In genomic region chr10:81429092-81429491, GRCm38 (mm10) we compare ENCODE assay signal across 8 mouse cellular contexts. TPM values are rescaled to one million over a fixed set of nuclear protein-coding genes. Genes with fewer than 3 reads are reported as not detected.
DNase-seq lines count a peak whose midpoint lies in the region; ATAC-seq and TF ChIP-seq lines count a peak whose summit lies in the region.

No protein-coding gene starts in this region.

- DNase-seq in adrenal gland, postnatal 25 days, result peak; percentile 1
- DNase-seq in adrenal gland, postnatal 10 days, result no peak
- DNase-seq in ovary, postnatal 10 days (ENCODE audit: low spot score), result peak; percentile 1
- DNase-seq in ovary, postnatal 14 days (ENCODE audit: low spot score), result no peak
- DNase-seq in kidney, postnatal 4 days, result peak; percentile 3 to 10
- DNase-seq in midbrain, postnatal 0 days (ENCODE audit: low spot score), result no peak
- no peak for DNase-seq in retina, embryonic 14.5 days (ENCODE audit: low spot score)

- H3K36me3 ChIP-seq in forebrain, embryonic 15.5 days, result no peaks in the 10 kb centered on the region
- H3K36me3 ChIP-seq in midbrain, postnatal 0 days (ENCODE audit: insufficient read depth, low read length), result no peaks in the 10 kb centered on the region

- H3K9ac ChIP-seq in forebrain, embryonic 15.5 days (replicated peaks), result 0 out of 2 replicates have a peak overlapping the region, but pooled peaks have one; percentile 81
- H3K9ac ChIP-seq in midbrain, postnatal 0 days (replicated peaks; ENCODE audit: low read length, poor library complexity, severe bottlenecking), result no peak overlapping the region

- H3K4me1 ChIP-seq in forebrain, embryonic 15.5 days, result peaks cover 66% of the 10 kb centered on the region
- H3K4me1 ChIP-seq in midbrain, postnatal 0 days (ENCODE audit: insufficient read depth, low read length), result peaks cover 26% of the 10 kb centered on the region; the same call in 1 of the 2 replicates

- peak overlapping the region; percentile 74 for H3K4me2 ChIP-seq in forebrain, embryonic 15.5 days (replicated peaks)
- H3K4me2 ChIP-seq in midbrain, postnatal 0 days (ENCODE audit: low read depth, low read length, poor library complexity, severe bottlenecking), result peak overlapping the region; percentile 91

- WGBS in forebrain, embryonic 15.5 days, result 27% methylated on average over 2 of the region's 2 CpGs
- 29% methylated on average over 2 of the region's 2 CpGs for WGBS in midbrain, postnatal 0 days

- no peaks in the 10 kb centered on the region for H3K9me3 ChIP-seq in forebrain, embryonic 15.5 days
- no peaks in the 10 kb centered on the region for H3K9me3 ChIP-seq in midbrain, postnatal 0 days (ENCODE audit: low read length)

- no peak for TF ChIP-seq CTCF in midbrain, postnatal 0 days (IDR thresholded peaks at IDR 0.05)

- ATAC-seq in forebrain, embryonic 15.5 days (replicated peaks), result no peak
- ATAC-seq in midbrain, postnatal 0 days (ENCODE audit: low FRiP score), result no peak

- H3K4me3 ChIP-seq in forebrain, embryonic 15.5 days, result peak overlapping the region; percentile 86
- peak overlapping the region; percentile 82; the same call in 1 of the 2 replicates for H3K4me3 ChIP-seq in midbrain, postnatal 0 days (ENCODE audit: low read depth, low read length)

- peaks cover 7% of the 10 kb centered on the region; the same call in 1 of the 2 replicates for H3K27me3 ChIP-seq in forebrain, embryonic 15.5 days
- H3K27me3 ChIP-seq in midbrain, postnatal 0 days (ENCODE audit: insufficient read depth, low read length), result no peaks in the 10 kb centered on the region

- H3K27ac ChIP-seq in forebrain, embryonic 15.5 days (replicated peaks), result 0 out of 2 replicates have a peak overlapping the region, but pooled peaks have one; percentile 94
- H3K27ac ChIP-seq in midbrain, postnatal 0 days (ENCODE audit: low read depth, low read length), result no peak overlapping the region; the same call in 1 of the 2 replicates

RNA-seq across cellular contexts. Expression of gene Nfic, which starts 26.3 kb away (rescaled TPM):
- 100 and 129 TPM in 2 replicates for total RNA-seq in adrenal gland, postnatal 25 days (2021)
- 100 to 1,000 TPM in 1 of 2 experiments, 10 to 100 TPM in 1; 99.9 to 129 TPM for total RNA-seq in adrenal gland, postnatal 10 days (2021)
- polyA plus RNA-seq in forebrain, embryonic 15.5 days (2015; fragmentation: Nextera tagmentation; extraction: Ambion mirVana), result 24.2 and 29.4 TPM in 2 replicates
- 16.2 and 17.4 TPM in 2 replicates for total RNA-seq in midbrain, postnatal 0 days (2014; rRNA removed)
- polyA plus RNA-seq in midbrain, postnatal 0 days (2015; fragmentation: Nextera tagmentation; extraction: Ambion mirVana), result 19.1 and 21.3 TPM in 2 replicates

RNA-seq across cellular contexts. Expression of gene Smim24, which starts 36.2 kb away (rescaled TPM):
- 1.4 TPM in 1 of 2 replicates, not detected in the other for total RNA-seq in adrenal gland, postnatal 25 days (2021)
- 1 to 10 TPM; 1.2 to 1.6 TPM for total RNA-seq in adrenal gland, postnatal 10 days (2021)
- 1.2 and 1.8 TPM in 2 replicates for polyA plus RNA-seq in forebrain, embryonic 15.5 days (2015; fragmentation: Nextera tagmentation; extraction: Ambion mirVana)
- total RNA-seq in midbrain, postnatal 0 days (2014; rRNA removed), result 1.5 and 1.7 TPM in 2 replicates
- polyA plus RNA-seq in midbrain, postnatal 0 days (2015; fragmentation: Nextera tagmentation; extraction: Ambion mirVana), result 1.1 and 2.0 TPM in 2 replicates

RNA-seq across cellular contexts. Expression of gene Gm48552, which starts 40.3 kb away (rescaled TPM):
- total RNA-seq in adrenal gland, postnatal 25 days (2021), result 1.5 TPM in 1 of 2 replicates, not detected in the other
- total RNA-seq in adrenal gland, postnatal 10 days (2021), result 1 to 10 TPM in 1 of 2 experiments, under 1 TPM in 1; 0.45 to 1.9 TPM
- polyA plus RNA-seq in forebrain, embryonic 15.5 days (2015; fragmentation: Nextera tagmentation; extraction: Ambion mirVana), result 2.9 and 3.1 TPM in 2 replicates
- total RNA-seq in midbrain, postnatal 0 days (2014; rRNA removed), result 6.6 TPM in 1 of 2 replicates, not detected in the other
- 1.6 and 3.9 TPM in 2 replicates for polyA plus RNA-seq in midbrain, postnatal 0 days (2015; fragmentation: Nextera tagmentation; extraction: Ambion mirVana)

RNA-seq across cellular contexts. Expression of gene Gm48551, which starts 44.8 kb away (rescaled TPM):
- 1.7 TPM in 2 replicates for total RNA-seq in adrenal gland, postnatal 25 days (2021)
- total RNA-seq in adrenal gland, postnatal 10 days (2021), result 1 to 10 TPM; 1.1 to 1.6 TPM
- 5.4 and 6.6 TPM in 2 replicates for polyA plus RNA-seq in forebrain, embryonic 15.5 days (2015; fragmentation: Nextera tagmentation; extraction: Ambion mirVana)
- total RNA-seq in midbrain, postnatal 0 days (2014; rRNA removed), result 0.88 and 2.7 TPM in 2 replicates
- polyA plus RNA-seq in midbrain, postnatal 0 days (2015; fragmentation: Nextera tagmentation; extraction: Ambion mirVana), result 5.8 and 10.2 TPM in 2 replicates

RNA-seq across cellular contexts. Expression of gene Dohh, which starts 44.9 kb away (rescaled TPM):
- total RNA-seq in adrenal gland, postnatal 25 days (2021), result 48.4 and 52.7 TPM in 2 replicates
- 10 to 100 TPM; 52.8 to 54.2 TPM for total RNA-seq in adrenal gland, postnatal 10 days (2021)
- 88.2 and 89.0 TPM in 2 replicates for polyA plus RNA-seq in forebrain, embryonic 15.5 days (2015; fragmentation: Nextera tagmentation; extraction: Ambion mirVana)
- total RNA-seq in midbrain, postnatal 0 days (2014; rRNA removed), result 120 and 132 TPM in 2 replicates
- 95.8 and 115 TPM in 2 replicates for polyA plus RNA-seq in midbrain, postnatal 0 days (2015; fragmentation: Nextera tagmentation; extraction: Ambion mirVana)

Comparison
In these comparisons a context has a peak if more than half of its experiments do, and no peak if none do; other contexts are left out.
1. DNase-seq: peak in adrenal gland, postnatal 25 days (single experiment), ovary, postnatal 10 days (single experiment) and kidney, postnatal 4 days (2 of 2); none in adrenal gland, postnatal 10 days (single experiment), ovary, postnatal 14 days (single experiment), midbrain, postnatal 0 days (single experiment) and retina, embryonic 14.5 days (single experiment).